Mouse (Mus musculus): Measurements from ENCODE around the gene Fli1. TPM values are rescaled to one million over a fixed set of nuclear protein-coding genes. Genes with fewer than 3 reads are reported as not detected.

The Fli1 gene
- total and polyA plus RNA-seq, 2 experiments from 2014 or later = 19.0 to 29.5 TPM

- H3K4me3 ChIP-seq (ENCODE audit: low read depth, low read length) = no peak overlapping the region
- H3K4me2 ChIP-seq (ENCODE audit: low read depth, low read length) = no peak overlapping the region; the same call in 1 of the 2 replicates
- peaks cover 4% of the 10 kb centered on the region; the same call in 1 of the 2 replicates for H3K4me1 ChIP-seq (ENCODE audit: control insufficient read depth, insufficient read depth)
- H3K27me3 ChIP-seq (ENCODE audit: control insufficient read depth, insufficient read depth, low read length) = no peaks in the 10 kb centered on the region
- no peaks in the 10 kb centered on the region for H3K9me3 ChIP-seq (replicated peaks; ENCODE audit: control insufficient read depth, low read length)
- no peak for ATAC-seq (ENCODE audit: insufficient read depth, low read depth)
- no peaks in the 10 kb centered on the region for H3K36me3 ChIP-seq (replicated peaks; ENCODE audit: control insufficient read depth, insufficient read depth, low read length)
- no peak for DNase-seq (ENCODE audit: low spot score)
- WGBS = 52% methylated on average over 2 of the region's 2 CpGs
- peak overlapping the region; percentile 79; the same call in 1 of the 2 replicates for H3K27ac ChIP-seq (ENCODE audit: low read depth)
- no peak for TF ChIP-seq CTCF (IDR thresholded peaks at IDR 0.05; ENCODE audit: low read depth)
- no peak for TF ChIP-seq EP300 (IDR thresholded peaks at IDR 0.05; ENCODE audit: low read depth)
- no peak overlapping the region for H3K9ac ChIP-seq (replicated peaks; ENCODE audit: low read depth, low read length)
Measured at GRCm38 (mm10) chr9:32508648-32509047, 34.0 kb downstream of the Fli1 start.

GRCm38 (mm10) chr9:32508118-32508517 lies 34.5 kb downstream of the Fli1 start:
- WGBS = 52% methylated on average over 8 of the region's 8 CpGs

GRCm38 (mm10) chr9:32506866-32507861 lies 35.5 kb downstream of the Fli1 start:
- TF ChIP-seq CTCF (IDR thresholded peaks at IDR 0.05; ENCODE audit: low read depth) (no peak), EP300 (IDR thresholded peaks at IDR 0.05; ENCODE audit: low read depth) (no peak)
- no peaks in the 10 kb centered on the region for H3K27me3 ChIP-seq (ENCODE audit: control insufficient read depth, insufficient read depth, low read length)
- no peak overlapping the region; the same call in 1 of the 2 replicates for H3K9ac ChIP-seq (replicated peaks; ENCODE audit: low read depth, low read length)
- peak overlapping the region; percentile 79 for H3K27ac ChIP-seq (ENCODE audit: low read depth)
- ATAC-seq (ENCODE audit: insufficient read depth, low read depth) = no peak
- 61% methylated on average over 15 of the region's 15 CpGs for WGBS
- no peak overlapping the region for H3K4me3 ChIP-seq (ENCODE audit: low read depth, low read length)
- peak overlapping the region; percentile 11; the same call in 1 of the 2 replicates for H3K4me2 ChIP-seq (ENCODE audit: low read depth, low read length)
- H3K4me1 ChIP-seq (ENCODE audit: control insufficient read depth, insufficient read depth) = peaks cover 9% of the 10 kb centered on the region; the same call in 1 of the 2 replicates
- no peak for DNase-seq (ENCODE audit: low spot score)
- no peaks in the 10 kb centered on the region for H3K9me3 ChIP-seq (replicated peaks; ENCODE audit: control insufficient read depth, low read length)
- H3K36me3 ChIP-seq (replicated peaks; ENCODE audit: control insufficient read depth, insufficient read depth, low read length) = no peaks in the 10 kb centered on the region

More at GRCm38 (mm10) chr9:32508118-32508517, 34.5 kb downstream of the Fli1 start:
- H3K27ac ChIP-seq (ENCODE audit: low read depth) = peak overlapping the region; percentile 79
- no peak overlapping the region for H3K9ac ChIP-seq (replicated peaks; ENCODE audit: low read depth, low read length)
- 0 out of 2 replicates have a peak overlapping the region, but pooled peaks have one; percentile 3 for H3K4me2 ChIP-seq (ENCODE audit: low read depth, low read length)
- H3K4me1 ChIP-seq (ENCODE audit: control insufficient read depth, insufficient read depth) = peaks cover 4% of the 10 kb centered on the region; the same call in 1 of the 2 replicates
- H3K36me3 ChIP-seq (replicated peaks; ENCODE audit: control insufficient read depth, insufficient read depth, low read length) = no peaks in the 10 kb centered on the region
- DNase-seq (ENCODE audit: low spot score) (no peak), ATAC-seq (ENCODE audit: insufficient read depth, low read depth) (no peak)
- no peaks in the 10 kb centered on the region for H3K9me3 ChIP-seq (replicated peaks; ENCODE audit: control insufficient read depth, low read length)
- H3K4me3 ChIP-seq (ENCODE audit: low read depth, low read length) = no peak overlapping the region
- no peak for TF ChIP-seq EP300 (IDR thresholded peaks at IDR 0.05; ENCODE audit: low read depth)
- TF ChIP-seq CTCF (IDR thresholded peaks at IDR 0.05; ENCODE audit: low read depth) = no peak
- H3K27me3 ChIP-seq (ENCODE audit: control insufficient read depth, insufficient read depth, low read length) = no peaks in the 10 kb centered on the region

GRCm38 (mm10) chr9:32506161-32506560 lies 36.5 kb downstream of the Fli1 start:
- ATAC-seq (ENCODE audit: insufficient read depth, low read depth) (peak; percentile 73), DNase-seq (ENCODE audit: low spot score) (peak; percentile 31)
- Histone ChIP-seq H3K27me3 (ENCODE audit: control insufficient read depth, insufficient read depth, low read length) (no peaks in the 10 kb centered on the region), H3K9me3 (replicated peaks; ENCODE audit: control insufficient read depth, low read length) (no peaks in the 10 kb centered on the region), H3K4me3 (ENCODE audit: low read depth, low read length) (no peak overlapping the region), H3K36me3 (replicated peaks; ENCODE audit: control insufficient read depth, insufficient read depth, low read length) (no peaks in the 10 kb centered on the region), H3K9ac (replicated peaks; ENCODE audit: low read depth, low read length) (no peak overlapping the region), H3K4me2 (ENCODE audit: low read depth, low read length) (no peak overlapping the region), H3K4me1 (ENCODE audit: control insufficient read depth, insufficient read depth) (peaks cover 11% of the 10 kb centered on the region; the same call in 1 of the 2 replicates), H3K27ac (ENCODE audit: low read depth) (peak overlapping the region; percentile 79)
- TF ChIP-seq EP300 (IDR thresholded peaks at IDR 0.05; ENCODE audit: low read depth) = peak; percentile 91
- no peak for TF ChIP-seq CTCF (IDR thresholded peaks at IDR 0.05; ENCODE audit: low read depth)
- 38% methylated on average over 8 of the region's 8 CpGs for WGBS

GRCm38 (mm10) chr9:32505460-32506075 lies 37.1 kb downstream of the Fli1 start:
- no peak for ATAC-seq (ENCODE audit: insufficient read depth, low read depth)
- Histone ChIP-seq H3K9ac (replicated peaks; ENCODE audit: low read depth, low read length) (no peak overlapping the region; the same call in 1 of the 2 replicates), H3K36me3 (replicated peaks; ENCODE audit: control insufficient read depth, insufficient read depth, low read length) (no peaks in the 10 kb centered on the region), H3K4me1 (ENCODE audit: control insufficient read depth, insufficient read depth) (peaks cover 11% of the 10 kb centered on the region; the same call in 1 of the 2 replicates), H3K4me3 (ENCODE audit: low read depth, low read length) (no peak overlapping the region), H3K27ac (ENCODE audit: low read depth) (peak overlapping the region; percentile 79), H3K4me2 (ENCODE audit: low read depth, low read length) (no peak overlapping the region), H3K27me3 (ENCODE audit: control insufficient read depth, insufficient read depth, low read length) (no peaks in the 10 kb centered on the region), H3K9me3 (replicated peaks; ENCODE audit: control insufficient read depth, low read length) (no peaks in the 10 kb centered on the region)
- DNase-seq (ENCODE audit: low spot score) = no peak
- no peak for TF ChIP-seq CTCF (IDR thresholded peaks at IDR 0.05; ENCODE audit: low read depth)
- TF ChIP-seq EP300 (IDR thresholded peaks at IDR 0.05; ENCODE audit: low read depth) = no peak
- WGBS = 66% methylated on average over 7 of the region's 7 CpGs
